Mouse (Mus musculus) gastrocnemius, postnatal 14 days (tissue): ENCODE data around the gene Olfr684. TPM values are rescaled to one million over a fixed set of nuclear protein-coding genes. Genes with fewer than 3 reads are reported as not detected.

Source experiments
- DNase-seq: peaks from one replicate; pipeline ENCODE4 v3.0.0; 2021; ENCODE audit warnings: mixed read lengths
- intact Hi-C: fragments of 180-260 bp; cut with DNase I; formaldehyde crosslinking; loops from one replicate; pipeline ENCODE4 v1.15.1; 2025; ENCODE audit warnings: low total_unique reads
- long read RNA-seq, 2 experiments: library from polyadenylated mRNA; stranded (forward); transcript quantifications; one replicate each; pipeline ENCODE4 v2.0.0; 2021
- total RNA-seq, 2 experiments: library from RNA; stranded (reverse); gene quantifications; 2 replicates each; pipeline ENCODE4 v1.2.3; 2021

Gene Olfr684
- not detected for total RNA-seq
- long read RNA-seq, experiment 1, result 0 reads
- long read RNA-seq, experiment 2, result 0 reads

DNA sequence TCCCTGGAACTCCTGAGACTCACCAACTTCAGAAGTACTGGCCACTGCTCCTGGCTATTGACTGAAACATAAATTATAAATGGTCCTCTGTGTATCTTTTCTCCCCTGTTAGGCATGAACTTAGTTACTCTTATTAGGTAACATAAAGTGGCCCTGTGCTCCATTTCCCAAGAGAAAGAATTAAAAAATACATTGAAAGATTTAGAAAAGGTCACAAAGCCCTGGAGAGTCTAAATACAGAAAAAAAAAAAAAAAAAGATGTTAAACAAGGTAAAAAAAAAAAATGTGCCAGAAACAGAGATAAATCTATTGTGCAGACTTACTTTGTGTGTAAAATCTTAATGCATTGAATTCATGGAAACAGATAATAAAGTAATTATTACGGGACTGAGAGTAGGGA, at the start of gene Olfr684:
Olfr684 (minus strand) TSS at position 101 of the 400 bp plus-strand sequence.
- DNase-seq, result no peak
- intact Hi-C loops, result no loop called here

DNA sequence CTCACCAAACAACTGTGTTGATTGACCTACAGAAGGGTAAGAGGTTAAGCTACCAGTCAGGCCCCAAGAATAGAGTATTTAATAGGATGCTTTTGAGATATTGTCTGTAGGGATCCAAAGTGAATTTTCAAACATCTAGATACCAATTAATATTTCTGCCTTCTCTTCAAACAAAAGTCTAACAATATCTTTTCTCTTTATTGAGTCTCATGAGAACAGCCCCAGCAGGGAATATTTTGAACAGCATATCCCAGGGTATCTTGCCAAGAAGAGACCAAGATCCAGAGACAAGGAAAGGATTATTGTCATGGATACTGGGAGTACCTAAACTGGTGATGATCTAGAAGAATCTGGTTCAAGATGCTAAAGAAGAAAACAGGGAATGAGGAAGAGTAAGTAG, 43.9 kb upstream of the Olfr684 start, which contains the start of gene Olfr686:
Olfr686 (minus strand) TSS at position 101 of the 400 bp plus-strand sequence.
- DNase-seq, result no peak
- intact Hi-C loops, result no loop called here

DNA sequence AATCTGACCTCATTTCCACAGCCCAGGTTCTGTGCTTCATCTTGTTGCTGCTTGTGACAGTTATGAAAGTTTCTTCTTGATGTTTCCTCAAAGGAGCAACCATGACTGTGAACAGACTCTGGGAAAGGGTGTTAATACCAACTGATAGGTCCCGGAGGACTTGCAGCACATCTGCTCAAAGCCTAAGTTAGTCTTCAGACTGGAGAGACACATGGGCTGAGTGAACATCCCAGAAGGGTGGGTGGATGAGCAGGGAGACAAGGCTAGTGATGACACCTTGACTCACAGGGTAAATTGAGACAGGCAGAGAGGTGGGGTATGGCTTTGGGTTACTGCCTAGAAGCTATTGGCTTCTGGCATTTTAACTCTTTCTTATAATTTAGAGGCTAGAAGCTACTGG, 22.5 kb upstream of the Olfr684 start, which contains the start of gene Olfr685:
Olfr685 (minus strand) TSS at position 101 of the 400 bp plus-strand sequence.
- no peak for DNase-seq
- intact Hi-C loops, result no loop called here

DNA sequence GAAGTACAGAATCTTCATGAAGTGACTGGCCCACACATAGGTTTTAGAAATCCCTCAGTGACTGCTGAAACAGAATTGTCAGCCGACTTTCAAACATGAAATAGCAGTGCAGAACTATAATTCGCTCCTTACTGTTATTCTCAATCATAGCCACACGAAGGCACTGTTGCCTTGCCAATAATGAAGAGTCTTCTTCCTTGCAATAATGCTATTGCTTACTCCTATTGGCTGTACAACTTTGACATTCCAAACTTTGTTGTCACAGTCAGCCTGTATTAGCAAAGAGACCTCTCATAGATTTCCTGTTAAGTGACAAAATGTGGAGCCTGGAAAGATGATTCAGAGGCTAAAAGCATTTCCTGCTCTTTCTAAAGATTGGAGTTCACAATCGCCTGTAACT, 7.3 kb upstream of the Olfr684 start:
- intact Hi-C loops, result loop anchor here (10.0 kb wide), 1 partner anchor 344 kb away; no protein-coding TSS in a partner anchor
- no peak for DNase-seq

DNA sequence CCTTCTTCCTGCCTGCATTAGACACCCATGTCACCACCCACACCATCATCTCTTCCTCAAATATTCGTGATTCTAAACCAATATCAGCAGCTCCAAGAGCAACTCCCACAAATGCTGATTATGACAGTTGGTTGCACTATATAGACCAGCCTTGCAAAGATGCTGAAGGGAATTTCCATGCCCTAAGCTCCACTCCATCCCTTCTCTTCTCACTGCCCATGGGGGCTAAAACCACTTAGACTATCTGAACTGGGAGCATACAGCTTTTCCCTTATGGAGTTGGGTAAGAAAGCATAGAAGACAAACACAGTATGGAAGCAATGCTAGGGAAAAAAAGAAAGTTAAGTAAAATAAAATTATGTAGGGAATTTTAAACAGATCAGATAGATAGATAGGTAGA, 16.5 kb downstream of the Olfr684 start, which contains the start of gene Olfr683:
Olfr683 (minus strand) TSS at position 101 of the 400 bp plus-strand sequence.
- DNase-seq, result no peak
- intact Hi-C loops, result no loop called here

DNA sequence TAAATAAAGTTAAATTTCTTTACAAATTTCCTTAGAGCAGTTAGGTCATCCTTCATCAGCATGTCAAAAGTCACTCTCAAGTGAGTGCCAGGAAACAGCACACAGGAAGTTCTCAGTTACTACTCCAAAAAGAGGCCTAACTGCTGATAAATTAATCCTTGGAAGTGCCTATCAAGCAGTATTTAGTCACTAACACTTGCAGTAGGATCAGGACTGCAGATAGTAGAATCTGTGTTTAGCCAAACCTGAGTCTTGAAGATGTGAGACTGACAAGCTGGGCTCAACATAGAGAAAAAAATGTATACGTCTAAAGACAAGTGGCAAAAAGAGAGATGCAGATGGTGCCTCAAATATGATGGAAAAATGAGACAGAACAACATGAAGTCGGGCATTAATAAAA, 22.2 kb downstream of the Olfr684 start:
- intact Hi-C loops, result no loop called here
- no peak for DNase-seq

DNA sequence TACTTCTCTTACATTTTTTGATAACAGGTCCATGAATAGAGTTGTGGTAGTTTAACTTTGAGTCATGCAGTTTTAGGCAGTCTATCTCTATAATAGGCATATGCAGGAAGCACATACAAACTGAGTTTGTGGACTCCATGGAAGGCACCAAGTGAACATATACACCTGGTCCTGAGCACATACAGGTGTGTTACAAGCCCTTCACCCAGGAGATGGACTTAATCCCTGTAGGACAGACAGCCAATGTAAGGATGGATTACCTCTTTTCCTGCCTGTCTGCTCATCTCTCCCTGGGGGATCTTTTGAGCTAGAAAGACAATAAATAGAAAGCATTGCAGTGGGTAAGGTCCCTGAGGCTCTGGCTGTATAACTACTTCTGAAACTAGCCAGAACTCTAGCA, 46.9 kb downstream of the Olfr684 start, which contains the start of gene Olfr681:
Olfr681 (plus strand) TSS at position 301 of the 400 bp plus-strand sequence.
- DNase-seq, result no peak
- intact Hi-C loops, result no loop called here

Other genes starting within 250 kb of the Olfr684 start
- gene Olfr667, start 242.2 kb downstream of the Olfr684 start, total RNA-seq, result not detected
- gene Olfr668, start 235.6 kb downstream of the Olfr684 start, total RNA-seq, result not detected
- gene Olfr669, start 229.4 kb downstream of the Olfr684 start, total RNA-seq, result not detected
- not detected for gene Olfr670, start 201.0 kb downstream of the Olfr684 start, total RNA-seq
- not detected for gene Olfr671, start 184.5 kb downstream of the Olfr684 start, total RNA-seq
- not detected for gene Olfr672, start 161.6 kb downstream of the Olfr684 start, total RNA-seq
- not detected for gene Olfr675, start 135.2 kb downstream of the Olfr684 start, total RNA-seq
- gene Olfr676, start 131.0 kb downstream of the Olfr684 start, total RNA-seq, result not detected
- gene Olfr677, start 112.3 kb downstream of the Olfr684 start, total RNA-seq, result not detected
- gene Olfr678, start 99.2 kb downstream of the Olfr684 start, total RNA-seq, result not detected
- gene Olfr679, start 82.4 kb downstream of the Olfr684 start, total RNA-seq, result not detected
- not detected for gene Olfr680-ps1, start 70.8 kb downstream of the Olfr684 start, total RNA-seq
- not detected for gene Olfr681, start 46.8 kb downstream of the Olfr684 start, total RNA-seq
- gene Olfr683, start 16.6 kb downstream of the Olfr684 start, total RNA-seq, result not detected
- gene Olfr685, start 22.4 kb upstream of the Olfr684 start, total RNA-seq, result not detected
- gene Olfr686, start 43.8 kb upstream of the Olfr684 start, total RNA-seq, result not detected
- not detected for gene Olfr688, start 124.4 kb upstream of the Olfr684 start, total RNA-seq
- gene Olfr689, start 147.5 kb upstream of the Olfr684 start, total RNA-seq, result not detected
- not detected for gene Olfr690, start 170.5 kb upstream of the Olfr684 start, total RNA-seq
- gene Olfr691, start 178.6 kb upstream of the Olfr684 start, total RNA-seq, result not detected
- not detected for gene Olfr692, start 204.6 kb upstream of the Olfr684 start, total RNA-seq
- not detected for gene Gm5901, start 211.4 kb upstream of the Olfr684 start, total RNA-seq
- gene Fam160a2, start 236.4 kb upstream of the Olfr684 start, total RNA-seq, result 10 to 100 TPM in 1 of 2 experiments, 1 to 10 TPM in 1; 9.6 to 12.2 TPM
- gene Cnga4, start 240.9 kb upstream of the Olfr684 start, total RNA-seq, result not detected